Mouse (Mus musculus): ENCODE data around the gene Cd9. TPM values are rescaled to one million over a fixed set of nuclear protein-coding genes. Genes with fewer than 3 reads are reported as not detected.

The Cd9 gene
- polyA plus RNA-seq, 1 experiment from 2014 or later: 79.6 TPM

DNA sequence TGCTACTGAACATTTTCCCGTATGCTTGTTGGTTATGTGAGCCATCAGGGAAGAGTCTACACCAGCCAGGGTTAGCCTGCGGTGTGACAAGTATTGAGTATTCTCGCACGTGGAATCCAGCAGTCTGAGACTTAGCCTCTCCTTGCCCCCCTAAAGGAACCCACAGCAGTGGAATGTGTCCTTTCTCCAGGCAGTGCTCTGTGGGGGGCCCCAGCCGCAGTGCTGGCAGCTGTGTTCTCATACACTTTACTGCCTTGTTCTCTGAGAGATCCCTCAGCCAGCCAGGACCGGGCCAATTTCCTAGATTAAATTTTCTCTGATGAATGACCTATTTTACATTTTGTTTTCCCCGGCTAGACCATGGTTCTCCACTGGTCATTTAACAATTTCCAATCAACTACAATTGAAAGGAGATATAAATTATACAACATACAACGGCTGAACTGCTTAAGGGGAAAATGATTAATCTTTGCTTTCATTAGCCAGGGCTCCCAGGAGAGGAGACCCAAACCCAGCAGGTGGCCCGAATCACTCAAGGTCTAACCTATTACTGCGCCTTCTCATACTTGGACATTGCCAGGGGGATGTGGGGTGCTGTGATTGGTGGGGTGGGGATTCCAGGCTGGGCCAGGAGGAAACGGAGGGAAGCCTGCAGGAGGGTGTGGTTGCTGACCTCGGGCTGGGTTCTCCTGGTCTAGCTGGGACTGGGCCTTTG lies 38.6 kb downstream of the Cd9 start:
- H3K4me1 ChIP-seq: peaks cover 16% of the 10 kb centered on the region
- ATAC-seq (ENCODE audit: extremely low read depth, insufficient number of reproducible peaks, low FRiP score, low TSS enrichment): no peak
- WGBS: 59% methylated on average over 12 of the region's 12 CpGs

GRCm38 (mm10) chr6:125454731-125455130 lies 39.9 kb downstream of the Cd9 start:
- H3K36me3 ChIP-seq: peaks cover 6% of the 10 kb centered on the region
- H3K27me3 ChIP-seq (replicated peaks): no peaks in the 10 kb centered on the region
- H3K27ac ChIP-seq (replicated peaks): no peak overlapping the region
- H3K9ac ChIP-seq: no peak overlapping the region
- WGBS: 75% methylated on average over 9 of the region's 9 CpGs
- no peak for ATAC-seq (ENCODE audit: extremely low read depth, insufficient number of reproducible peaks, low FRiP score, low TSS enrichment)
- no peak overlapping the region for H3K4me3 ChIP-seq
- peaks cover 16% of the 10 kb centered on the region for H3K4me1 ChIP-seq
- H3K9me3 ChIP-seq: no peaks in the 10 kb centered on the region
- no peak overlapping the region for H3K4me2 ChIP-seq

More for the DNA sequence above, 38.6 kb downstream of the Cd9 start:
- no peaks in the 10 kb centered on the region for H3K27me3 ChIP-seq (replicated peaks)
- no peak overlapping the region for H3K4me2 ChIP-seq
- H3K4me3 ChIP-seq: no peak overlapping the region
- H3K27ac ChIP-seq (replicated peaks): no peak overlapping the region
- H3K9ac ChIP-seq: no peak overlapping the region
- peaks cover 14% of the 10 kb centered on the region for H3K36me3 ChIP-seq
- no peaks in the 10 kb centered on the region for H3K9me3 ChIP-seq

- Histone ChIP-seq H3K27ac (replicated peaks) (no peak overlapping the region), H3K4me3 (no peak overlapping the region), H3K4me1 (peaks cover 16% of the 10 kb centered on the region), H3K4me2 (no peak overlapping the region), H3K36me3 (peaks cover 2% of the 10 kb centered on the region), H3K9me3 (no peaks in the 10 kb centered on the region), H3K27me3 (replicated peaks) (no peaks in the 10 kb centered on the region), H3K9ac (no peak overlapping the region)
- 71% methylated on average over 5 of the region's 5 CpGs for WGBS
- no peak for ATAC-seq (ENCODE audit: extremely low read depth, insufficient number of reproducible peaks, low FRiP score, low TSS enrichment)
These were observed 40.3 kb downstream of the Cd9 start for GRCm38 (mm10) chr6:125454299-125454698.

DNA sequence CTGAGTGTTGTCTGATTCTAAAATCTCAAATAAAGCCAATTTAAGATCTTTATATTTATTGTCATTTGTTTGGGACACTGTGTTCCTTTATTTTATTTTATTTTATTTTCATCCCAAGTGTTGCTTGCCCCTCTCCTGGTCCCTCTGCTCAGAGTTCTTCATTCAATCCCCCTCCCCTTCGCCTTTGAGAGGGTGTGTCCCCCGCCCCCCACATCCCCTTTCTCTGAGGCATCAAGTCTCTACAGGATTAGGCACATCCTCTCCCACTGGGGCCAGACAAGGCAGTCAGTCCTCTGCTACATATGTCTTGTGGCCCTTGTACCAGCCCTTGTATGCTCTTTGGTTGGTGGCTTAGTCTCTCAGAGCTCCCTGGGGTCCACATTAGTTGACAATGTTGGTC lies 46.9 kb downstream of the Cd9 start:
- ATAC-seq (ENCODE audit: extremely low read depth, insufficient number of reproducible peaks, low FRiP score, low TSS enrichment): no peak
- H3K9me3 ChIP-seq: no peaks in the 10 kb centered on the region
- no peak overlapping the region for H3K27ac ChIP-seq (replicated peaks)
- no peak overlapping the region for H3K4me3 ChIP-seq
- peaks cover 4% of the 10 kb centered on the region; the same call in 1 of the 2 replicates for H3K4me1 ChIP-seq
- H3K36me3 ChIP-seq: no peaks in the 10 kb centered on the region
- peaks cover 4% of the 10 kb centered on the region; the same call in 1 of the 2 replicates for H3K27me3 ChIP-seq (replicated peaks)
- no peak overlapping the region for H3K4me2 ChIP-seq
- H3K9ac ChIP-seq: no peak overlapping the region
- 78% methylated on average over 2 of the region's 2 CpGs for WGBS

GRCm38 (mm10) chr6:125447205-125447604 lies 47.4 kb downstream of the Cd9 start:
- WGBS: 52% methylated on average over 4 of the region's 4 CpGs
- no peak overlapping the region for H3K4me2 ChIP-seq
- no peak overlapping the region for H3K27ac ChIP-seq (replicated peaks)
- no peak for ATAC-seq (ENCODE audit: extremely low read depth, insufficient number of reproducible peaks, low FRiP score, low TSS enrichment)
- H3K36me3 ChIP-seq: no peaks in the 10 kb centered on the region
- H3K9me3 ChIP-seq: no peaks in the 10 kb centered on the region
- H3K4me1 ChIP-seq: peaks cover 4% of the 10 kb centered on the region; the same call in 1 of the 2 replicates
- H3K9ac ChIP-seq: no peak overlapping the region
- peaks cover 4% of the 10 kb centered on the region; the same call in 1 of the 2 replicates for H3K27me3 ChIP-seq (replicated peaks)
- no peak overlapping the region for H3K4me3 ChIP-seq

DNA sequence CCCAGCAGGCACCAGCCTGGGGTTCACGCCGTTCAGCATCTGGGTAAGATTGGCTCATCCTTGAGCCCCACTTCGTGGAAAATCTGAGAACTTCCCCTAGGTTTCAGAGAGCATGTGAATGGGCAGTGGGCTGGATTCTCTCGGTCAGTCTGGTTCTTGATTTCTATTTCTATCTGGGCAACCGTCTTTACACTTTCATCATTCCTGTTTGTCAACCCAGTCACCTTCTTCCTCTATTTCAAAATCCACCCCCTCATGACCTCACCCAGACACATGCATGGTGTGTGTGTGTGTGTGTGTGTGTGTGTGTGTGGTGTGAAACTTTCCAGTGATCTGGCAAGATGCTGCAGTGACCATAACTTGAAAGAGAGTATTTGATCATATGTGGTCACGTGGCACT lies 49.2 kb downstream of the Cd9 start:
- no peak overlapping the region for H3K4me2 ChIP-seq
- H3K9me3 ChIP-seq: no peaks in the 10 kb centered on the region
- no peaks in the 10 kb centered on the region for H3K36me3 ChIP-seq
- H3K27ac ChIP-seq (replicated peaks): no peak overlapping the region
- peaks cover 4% of the 10 kb centered on the region; the same call in 1 of the 2 replicates for H3K4me1 ChIP-seq
- H3K9ac ChIP-seq: no peak overlapping the region
- H3K27me3 ChIP-seq (replicated peaks): peaks cover 4% of the 10 kb centered on the region; the same call in 1 of the 2 replicates
- ATAC-seq (ENCODE audit: extremely low read depth, insufficient number of reproducible peaks, low FRiP score, low TSS enrichment): no peak
- WGBS: 76% methylated on average over 6 of the region's 6 CpGs
- no peak overlapping the region for H3K4me3 ChIP-seq

- no peak for ATAC-seq (ENCODE audit: extremely low read depth, insufficient number of reproducible peaks, low FRiP score, low TSS enrichment)
- WGBS: 67% methylated on average over 10 of the region's 10 CpGs
- no peaks in the 10 kb centered on the region for H3K9me3 ChIP-seq
These were observed 52.0 kb downstream of the Cd9 start for GRCm38 (mm10) chr6:125442591-125442990.

DNA sequence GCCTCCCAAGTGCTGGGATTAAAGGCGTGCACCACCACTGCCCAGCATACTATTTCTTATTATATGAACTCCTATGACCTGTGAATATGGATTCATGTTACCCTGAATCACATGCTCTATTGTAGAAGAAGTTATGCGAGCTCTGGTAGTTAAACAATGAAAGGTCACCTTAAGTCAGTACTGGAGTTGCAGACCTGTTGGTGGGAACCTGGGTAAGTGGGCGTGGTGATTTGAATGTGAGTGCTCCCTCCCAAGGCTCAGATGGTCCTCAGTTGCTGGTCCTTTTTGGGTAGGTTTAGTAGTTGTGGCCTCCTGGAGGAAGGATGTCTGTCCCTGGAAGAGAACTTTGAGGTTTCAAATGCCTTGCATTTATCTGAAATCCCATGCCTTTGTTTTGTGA lies 57.8 kb downstream of the Cd9 start:
- no peak overlapping the region for H3K4me2 ChIP-seq
- no peak overlapping the region for H3K4me3 ChIP-seq
- no peak overlapping the region for H3K27ac ChIP-seq (replicated peaks)
- H3K4me1 ChIP-seq: peaks cover 18% of the 10 kb centered on the region
- no peaks in the 10 kb centered on the region for H3K36me3 ChIP-seq
- ATAC-seq (ENCODE audit: extremely low read depth, insufficient number of reproducible peaks, low FRiP score, low TSS enrichment): no peak
- no peaks in the 10 kb centered on the region for H3K27me3 ChIP-seq (replicated peaks)
- WGBS: 84% methylated on average over 3 of the region's 3 CpGs
- no peaks in the 10 kb centered on the region for H3K9me3 ChIP-seq
- no peak overlapping the region for H3K9ac ChIP-seq

More at GRCm38 (mm10) chr6:125442591-125442990, 52.0 kb downstream of the Cd9 start:
- Histone ChIP-seq H3K36me3 (no peaks in the 10 kb centered on the region), H3K27me3 (replicated peaks) (peaks cover 4% of the 10 kb centered on the region; the same call in 1 of the 2 replicates), H3K27ac (replicated peaks) (no peak overlapping the region), H3K4me3 (no peak overlapping the region), H3K4me1 (peaks cover 6% of the 10 kb centered on the region; the same call in 1 of the 2 replicates), H3K4me2 (no peak overlapping the region), H3K9ac (no peak overlapping the region)

DNA sequence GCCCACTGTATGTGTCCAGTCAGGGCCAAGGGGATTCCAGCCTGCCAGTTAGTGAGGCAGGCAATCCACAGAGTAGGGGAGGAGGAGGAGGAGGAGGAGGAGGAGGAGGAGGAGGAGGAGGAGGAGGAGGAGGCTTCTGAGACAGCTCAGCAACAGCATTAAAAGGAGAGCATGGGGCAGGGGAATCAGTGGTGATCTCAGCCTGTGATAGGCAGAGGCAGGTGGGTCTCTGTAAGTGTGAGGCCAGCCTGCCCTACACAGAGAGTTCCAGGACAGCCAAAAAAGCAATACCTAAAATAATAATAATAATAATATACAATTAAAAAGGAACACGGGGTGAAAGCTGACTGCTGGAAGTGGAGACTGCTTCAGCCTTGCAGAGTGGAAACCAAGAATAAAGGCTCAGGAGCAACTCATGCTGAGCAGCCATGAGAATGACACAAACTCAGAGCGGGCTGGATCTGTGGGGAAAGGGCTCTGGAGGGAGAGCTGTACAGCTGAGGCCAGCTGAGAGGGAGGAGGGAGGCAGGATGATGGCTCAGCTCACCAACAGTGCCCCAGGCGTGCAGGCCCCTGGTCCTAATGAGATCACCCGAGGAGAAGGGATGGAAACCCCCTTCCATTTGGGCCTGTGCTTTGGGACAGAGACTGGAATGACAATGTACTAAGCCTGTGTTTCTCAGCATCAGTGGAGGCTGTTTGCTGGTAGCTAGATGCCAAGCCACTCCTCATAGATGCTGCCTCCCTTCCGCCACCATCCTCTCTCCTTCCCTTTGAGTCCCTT lies 59.7 kb downstream of the Cd9 start:
- no peak overlapping the region for H3K9ac ChIP-seq
- no peak for ATAC-seq (ENCODE audit: extremely low read depth, insufficient number of reproducible peaks, low FRiP score, low TSS enrichment)
- H3K4me1 ChIP-seq: peaks cover 24% of the 10 kb centered on the region
- no peaks in the 10 kb centered on the region for H3K9me3 ChIP-seq
- no peak overlapping the region for H3K27ac ChIP-seq (replicated peaks)
- H3K4me3 ChIP-seq: no peak overlapping the region
- WGBS: 72% methylated on average over 5 of the region's 5 CpGs
- no peaks in the 10 kb centered on the region for H3K36me3 ChIP-seq
- no peak overlapping the region for H3K4me2 ChIP-seq
- no peaks in the 10 kb centered on the region for H3K27me3 ChIP-seq (replicated peaks)

- Histone ChIP-seq H3K4me2 (no peak overlapping the region), H3K36me3 (no peaks in the 10 kb centered on the region), H3K4me1 (peaks cover 30% of the 10 kb centered on the region), H3K9ac (no peak overlapping the region), H3K27me3 (replicated peaks) (no peaks in the 10 kb centered on the region), H3K4me3 (no peak overlapping the region), H3K9me3 (no peaks in the 10 kb centered on the region), H3K27ac (replicated peaks) (no peak overlapping the region)
- ATAC-seq (ENCODE audit: extremely low read depth, insufficient number of reproducible peaks, low FRiP score, low TSS enrichment): no peak
- 56% methylated on average over 6 of the region's 6 CpGs for WGBS
These were observed 60.7 kb downstream of the Cd9 start for GRCm38 (mm10) chr6:125433704-125434447.

DNA sequence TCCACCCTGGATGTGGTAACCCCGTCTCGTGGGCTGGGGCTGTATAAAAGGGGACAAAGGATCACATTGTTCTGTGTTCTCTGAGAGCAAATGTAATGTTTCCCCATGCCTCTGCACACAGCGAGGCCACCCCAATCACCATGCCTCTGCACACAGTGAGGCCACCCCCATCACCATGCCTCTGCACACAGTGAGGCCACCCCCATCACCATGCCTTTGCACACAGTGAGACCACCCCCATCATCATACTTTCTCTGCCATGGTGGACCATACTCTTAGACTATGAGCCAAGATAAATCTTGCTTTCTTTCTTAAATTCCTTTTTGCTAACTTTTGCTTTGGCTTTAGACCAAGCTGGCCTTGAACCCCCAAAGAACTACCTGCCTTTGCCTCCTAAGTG lies 61.3 kb downstream of the Cd9 start:
- no peak overlapping the region for H3K27ac ChIP-seq (replicated peaks)
- H3K9ac ChIP-seq: no peak overlapping the region
- 76% methylated on average over 3 of the region's 3 CpGs for WGBS
- H3K9me3 ChIP-seq: no peaks in the 10 kb centered on the region
- no peak overlapping the region for H3K4me2 ChIP-seq
- peaks cover 30% of the 10 kb centered on the region for H3K4me1 ChIP-seq
- H3K36me3 ChIP-seq: no peaks in the 10 kb centered on the region
- H3K4me3 ChIP-seq: no peak overlapping the region
- no peak for ATAC-seq (ENCODE audit: extremely low read depth, insufficient number of reproducible peaks, low FRiP score, low TSS enrichment)
- H3K27me3 ChIP-seq (replicated peaks): no peaks in the 10 kb centered on the region

Measured in heart, embryonic 13.5 days (tissue).